Mouse (Mus musculus) fat pad, adult 2 months (tissue): Measurements from ENCODE around the gene Inpp5a.

Source experiments
- DNase-seq: peaks from one replicate; pipeline ENCODE4 v3.0.0-alpha.2; 2011; ENCODE audit warnings: low read depth, low spot score; ENCODE audit errors: extremely low read depth

The Inpp5a gene

DNA sequence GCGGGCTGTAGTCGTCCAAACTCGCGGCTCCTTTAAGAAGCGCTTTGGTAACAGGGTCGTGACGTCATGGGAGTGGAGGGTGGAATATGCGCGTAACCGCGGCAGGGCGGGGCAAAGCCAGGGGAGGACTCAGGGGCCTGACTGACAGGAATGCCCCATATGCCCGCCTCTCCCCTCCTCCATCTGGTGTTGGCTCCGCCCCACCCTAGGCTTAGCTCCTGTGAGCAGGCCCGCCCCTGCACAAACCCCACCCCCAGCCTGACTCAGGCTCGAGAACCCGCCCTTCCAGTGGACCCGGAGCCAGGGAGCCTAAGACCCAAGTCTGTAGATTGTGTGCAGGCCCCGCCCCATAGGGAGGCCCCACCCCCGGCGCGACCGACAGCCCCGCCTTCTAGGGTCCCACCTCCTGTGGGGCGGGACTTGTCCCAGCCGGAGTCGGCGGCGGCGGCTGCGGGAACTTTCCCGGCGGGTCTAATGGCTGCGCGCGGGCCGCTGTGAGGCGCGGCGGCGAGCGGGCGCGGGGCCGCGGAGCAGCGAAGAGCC, at the start of gene Inpp5a:
Gene Inpp5a (plus strand): TSS at position 440 of the 543 bp plus-strand sequence.
- DNase-seq: peak; percentile 93

DNA sequence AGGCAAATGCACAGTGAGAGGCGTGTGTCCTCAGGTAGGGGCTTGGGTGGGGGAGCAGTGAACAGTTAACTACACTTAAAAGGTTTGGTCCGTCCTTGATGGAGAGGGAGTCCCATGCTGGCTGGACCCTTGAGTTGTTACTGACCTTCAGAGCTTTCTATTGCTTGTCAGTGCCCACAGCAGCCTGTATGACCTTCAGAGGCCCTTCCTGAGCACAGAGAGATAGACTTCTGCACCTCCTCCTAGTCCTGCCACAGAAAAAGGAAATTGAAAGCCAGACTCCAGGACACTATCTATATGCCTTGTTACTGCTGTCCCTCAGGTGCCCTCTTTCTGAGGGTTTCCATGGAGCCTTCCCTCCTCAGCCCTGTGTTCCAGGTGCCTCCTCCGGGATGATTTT, 49.7 kb upstream of the Inpp5a start:
- no peak for DNase-seq

DNA sequence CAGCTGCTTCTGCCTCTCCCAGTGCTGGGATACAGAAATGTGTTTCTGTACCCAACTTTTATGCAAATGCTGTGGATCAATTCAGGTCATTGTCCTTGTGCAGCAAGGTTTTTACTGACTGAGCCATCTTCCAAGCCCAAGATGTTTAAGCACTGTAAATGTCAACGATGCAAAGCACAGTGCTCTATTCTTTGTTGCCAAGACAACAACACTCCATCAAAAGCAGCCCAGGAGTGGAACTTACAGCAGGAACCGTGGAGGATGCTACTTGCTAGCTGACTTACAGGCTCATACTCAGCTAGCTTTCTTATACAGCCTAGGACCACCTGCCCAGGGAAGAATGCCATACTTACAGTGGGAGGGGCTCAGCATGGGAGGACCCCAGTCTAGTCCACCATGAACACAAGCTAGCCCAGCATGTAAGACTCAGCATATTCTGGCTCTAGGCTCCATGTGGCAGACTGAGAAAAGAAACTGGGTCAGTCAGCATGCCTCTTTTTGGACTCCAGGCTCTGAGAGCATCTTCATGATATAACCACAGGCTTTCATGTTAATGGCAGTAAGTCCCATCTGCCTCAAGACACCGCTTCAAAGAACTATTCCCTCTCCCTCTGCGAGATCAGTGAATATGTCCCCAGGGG, 47.8 kb upstream of the Inpp5a start:
- no peak for DNase-seq

DNA sequence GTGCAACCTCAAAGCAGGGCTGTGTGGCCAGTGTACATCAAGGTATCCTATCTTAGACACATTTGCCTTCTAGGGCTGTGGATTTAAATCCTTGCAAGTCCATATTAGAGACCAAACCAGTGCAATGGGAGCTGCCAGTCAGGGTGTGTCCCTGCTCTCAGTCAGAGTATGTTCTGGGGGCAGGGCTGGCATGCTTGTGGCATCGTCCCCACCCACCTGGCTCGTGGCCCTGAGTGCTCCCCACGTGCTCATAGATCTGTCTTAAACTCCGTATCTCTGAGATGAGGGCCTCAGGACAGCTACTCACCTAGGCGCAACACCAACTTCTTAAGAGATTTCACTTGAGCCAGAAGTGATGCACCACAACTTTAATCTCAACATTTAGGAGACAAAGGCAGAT, 46.1 kb upstream of the Inpp5a start:
- DNase-seq: no peak

DNA sequence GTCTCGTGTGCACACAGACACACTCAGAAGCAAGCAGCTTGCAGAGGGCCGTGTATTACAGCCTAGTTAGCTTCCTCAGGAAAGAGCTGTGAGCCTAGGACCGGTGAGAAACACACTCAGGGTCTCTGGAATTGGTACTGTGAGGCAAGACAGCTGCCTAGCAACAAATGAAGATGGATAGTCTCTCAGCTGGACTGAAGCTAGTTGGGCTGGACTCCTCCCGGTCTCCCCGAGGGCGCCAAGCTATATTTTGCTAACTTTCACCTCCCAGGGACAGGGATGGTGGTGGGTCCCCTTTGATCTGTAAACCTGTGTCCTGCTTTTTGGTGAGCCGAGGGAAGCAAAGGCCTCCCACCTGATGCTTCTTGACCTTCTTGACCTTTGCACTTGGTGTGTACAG, 41.9 kb upstream of the Inpp5a start:
- DNase-seq: no peak

DNA sequence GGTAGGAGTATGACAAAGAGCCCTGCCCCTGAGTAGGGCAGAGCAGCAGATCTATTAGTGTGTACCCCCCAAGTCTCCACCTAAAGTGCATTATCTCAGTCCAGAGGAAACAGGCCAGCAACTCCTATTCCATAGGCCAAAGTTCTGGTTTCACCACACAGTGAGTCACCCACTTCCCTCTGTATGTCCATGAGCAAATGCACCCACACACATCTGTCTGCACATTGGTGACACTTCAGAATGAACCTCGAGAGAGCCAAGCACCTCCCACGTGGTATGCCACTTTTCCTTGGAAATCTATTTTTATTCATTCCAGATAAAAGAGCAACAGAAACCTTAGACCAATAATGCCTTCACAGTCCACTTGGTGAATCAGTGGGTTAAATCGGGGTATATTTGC, 38.3 kb upstream of the Inpp5a start:
- DNase-seq: no peak

DNA sequence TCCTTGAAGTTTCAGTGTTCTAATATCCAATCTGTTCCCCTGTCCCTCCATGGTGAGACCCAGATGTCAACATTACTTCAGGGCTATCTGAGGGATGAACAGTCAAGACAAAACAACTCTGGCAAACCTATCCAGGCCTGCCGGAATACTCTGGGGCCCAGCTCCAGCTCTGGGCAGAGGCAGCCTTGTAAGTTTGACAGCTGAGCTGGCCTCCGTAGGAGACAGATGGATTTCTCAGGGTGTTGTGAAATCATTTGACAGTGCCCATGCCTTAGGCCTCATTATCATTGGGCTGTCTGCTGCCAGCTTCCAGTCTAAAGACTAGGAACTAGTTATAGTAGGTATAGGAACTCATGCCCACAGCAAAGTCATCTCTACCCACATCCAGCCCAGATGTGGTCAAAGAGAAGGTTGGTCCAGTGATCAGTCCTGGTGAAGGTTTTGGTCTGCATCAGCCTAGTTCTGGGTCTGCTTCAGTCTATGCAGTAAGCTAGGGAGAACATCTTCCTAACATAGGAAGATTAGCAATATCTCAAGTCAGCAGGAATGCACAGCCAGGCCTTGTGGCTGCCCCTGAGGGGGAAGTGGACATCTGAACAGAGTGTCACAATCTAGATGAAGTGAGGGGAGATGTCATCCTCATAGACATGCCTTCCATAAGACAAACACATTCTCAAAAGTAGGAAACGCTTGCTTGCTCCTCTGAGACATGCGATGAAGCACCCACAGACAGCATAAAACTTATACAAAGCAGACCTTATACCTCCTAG, 34.4 kb upstream of the Inpp5a start:
- DNase-seq: no peak

DNA sequence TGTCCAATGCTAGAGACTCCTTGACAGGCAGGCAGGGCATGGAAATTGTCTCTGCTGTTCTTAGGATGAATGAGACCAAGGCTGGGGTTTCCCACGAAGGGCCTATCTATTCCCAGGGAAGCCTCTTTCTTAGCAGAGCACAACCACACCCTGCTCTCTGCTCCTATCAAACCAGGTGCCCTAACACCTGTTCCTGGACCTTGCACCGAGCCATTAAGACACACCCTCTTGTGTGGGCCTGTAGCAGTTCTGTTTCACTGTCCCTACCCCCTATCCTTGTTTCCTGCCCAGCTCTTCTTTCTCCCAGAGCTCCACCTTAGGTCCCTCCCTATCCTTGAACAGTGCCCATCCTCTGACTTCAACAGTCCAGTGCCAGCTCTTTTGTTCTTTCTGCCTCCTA, 31.9 kb upstream of the Inpp5a start:
- no peak for DNase-seq

DNA sequence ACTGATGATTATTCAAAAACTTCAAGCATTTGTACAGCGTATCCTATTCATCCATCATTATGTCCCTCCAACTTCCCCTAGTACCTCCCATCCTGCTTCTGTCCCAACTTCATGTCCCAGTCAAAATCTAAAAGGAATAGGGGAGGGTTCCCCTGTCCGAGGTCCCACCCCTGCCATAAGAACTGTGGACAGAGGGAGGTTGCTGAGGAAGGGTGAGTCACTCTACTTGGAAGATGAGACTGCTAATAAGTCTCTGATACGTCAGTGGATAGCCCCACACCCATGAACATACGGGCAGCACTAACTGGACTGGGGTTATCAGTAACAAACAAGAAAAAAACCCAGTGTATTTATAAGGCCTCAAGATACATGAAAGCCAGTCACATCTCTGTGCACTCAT, 29.0 kb upstream of the Inpp5a start:
- no peak for DNase-seq

DNA sequence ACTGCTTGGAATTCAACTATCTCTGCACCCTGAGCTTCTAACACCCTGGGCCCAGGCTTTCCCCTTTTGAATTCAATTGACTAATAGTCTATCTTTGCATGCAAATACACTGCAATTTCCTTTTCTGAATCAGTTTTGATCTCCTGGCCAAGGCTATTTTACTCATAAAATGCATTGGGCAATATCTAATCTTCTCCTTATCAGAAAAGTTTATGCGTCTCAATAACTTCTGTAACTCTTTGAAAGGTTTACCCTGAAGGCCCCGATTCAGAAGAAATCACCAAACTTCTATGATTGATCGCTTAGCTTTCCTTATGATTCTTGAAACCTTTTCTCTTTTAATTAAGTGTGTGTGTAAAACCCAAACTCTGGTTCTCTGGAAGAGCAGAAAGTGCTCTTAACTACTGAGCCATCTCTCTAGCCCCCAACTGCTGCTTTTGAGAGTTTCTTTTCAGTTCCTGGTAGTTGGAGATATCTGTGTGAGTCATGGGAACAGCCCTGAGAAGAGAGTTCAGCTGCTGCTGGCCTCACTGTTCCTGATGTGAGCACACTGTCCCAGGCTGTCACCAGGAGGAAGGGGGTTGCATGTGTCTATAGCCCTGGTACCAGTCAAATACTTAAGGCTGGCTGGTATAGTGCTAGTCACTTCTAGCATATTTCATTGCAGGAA, 27.9 kb upstream of the Inpp5a start:
- DNase-seq: no peak

DNA sequence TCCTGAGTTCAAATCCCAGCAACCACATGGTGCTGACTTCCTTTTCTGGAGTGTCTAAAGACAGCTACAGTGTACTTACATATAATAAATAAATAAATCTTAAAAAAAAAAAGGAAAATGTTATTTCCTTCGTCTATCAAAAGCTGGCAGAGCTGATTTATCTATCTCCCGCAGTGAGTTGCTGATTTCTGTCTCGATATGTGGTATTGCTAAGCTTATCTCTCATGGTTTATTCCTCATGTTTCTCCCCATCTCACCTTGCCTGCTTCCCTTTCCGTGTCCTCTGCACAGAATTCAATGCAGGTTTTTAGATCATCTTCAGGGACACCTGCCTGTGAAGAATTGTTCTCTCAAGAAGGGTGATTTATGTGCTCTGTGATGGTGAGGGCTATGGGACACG, 27.1 kb upstream of the Inpp5a start:
- DNase-seq: no peak

DNA sequence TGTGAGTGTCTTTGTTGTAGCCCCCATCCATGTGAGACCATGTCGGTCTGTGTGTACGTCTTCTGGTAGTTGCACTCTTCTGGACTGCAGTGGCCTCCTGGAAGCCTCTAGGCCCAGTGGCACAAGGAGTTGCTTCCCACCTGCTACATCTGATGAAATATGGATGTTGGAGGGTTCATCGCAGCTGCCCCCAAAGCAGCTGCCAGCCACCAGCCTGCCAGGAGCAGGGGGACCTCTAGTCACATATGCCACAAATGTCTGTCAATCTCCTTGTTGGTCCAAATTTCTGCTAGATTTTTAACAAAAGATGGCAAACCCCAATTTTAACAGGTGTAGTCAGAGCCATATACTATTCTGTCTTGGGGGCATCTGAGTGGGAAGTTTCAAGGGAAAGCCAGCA, 26.4 kb upstream of the Inpp5a start:
- DNase-seq: no peak

DNA sequence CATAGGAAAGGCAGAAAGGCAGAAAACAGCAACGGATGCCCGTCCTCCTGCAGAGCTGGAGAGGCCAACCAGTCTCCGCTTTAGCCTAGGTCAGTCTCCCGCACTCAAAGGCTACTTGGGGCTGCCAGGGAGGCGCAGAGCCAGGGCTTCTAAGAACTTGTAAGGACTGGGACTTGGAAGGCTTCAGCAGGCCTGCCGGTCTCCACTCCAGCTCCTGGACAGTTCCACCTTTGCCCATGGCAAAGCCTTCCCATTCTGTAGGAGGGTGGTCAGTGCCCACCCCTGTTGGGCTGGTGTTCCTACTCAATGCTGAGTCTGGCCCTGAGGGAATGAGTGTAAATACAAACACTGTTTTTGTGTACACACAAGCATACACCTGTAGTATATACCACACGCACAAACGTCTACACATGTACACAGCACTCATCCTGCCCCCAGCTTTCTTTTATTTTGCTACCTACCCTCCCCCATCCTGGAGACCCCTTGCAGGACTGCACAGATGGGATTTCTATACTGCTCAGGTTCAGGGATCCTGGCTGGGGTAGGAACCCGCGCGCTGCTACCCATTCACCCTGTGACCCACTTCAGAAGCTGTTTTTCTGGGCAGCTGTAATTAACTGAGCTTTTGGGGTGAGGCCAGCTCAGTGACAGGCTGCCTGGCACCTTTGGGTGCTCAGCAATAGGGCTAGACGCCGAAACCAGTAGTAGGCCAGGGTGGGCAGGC, 25.5 kb upstream of the Inpp5a start:
- no peak for DNase-seq

DNA sequence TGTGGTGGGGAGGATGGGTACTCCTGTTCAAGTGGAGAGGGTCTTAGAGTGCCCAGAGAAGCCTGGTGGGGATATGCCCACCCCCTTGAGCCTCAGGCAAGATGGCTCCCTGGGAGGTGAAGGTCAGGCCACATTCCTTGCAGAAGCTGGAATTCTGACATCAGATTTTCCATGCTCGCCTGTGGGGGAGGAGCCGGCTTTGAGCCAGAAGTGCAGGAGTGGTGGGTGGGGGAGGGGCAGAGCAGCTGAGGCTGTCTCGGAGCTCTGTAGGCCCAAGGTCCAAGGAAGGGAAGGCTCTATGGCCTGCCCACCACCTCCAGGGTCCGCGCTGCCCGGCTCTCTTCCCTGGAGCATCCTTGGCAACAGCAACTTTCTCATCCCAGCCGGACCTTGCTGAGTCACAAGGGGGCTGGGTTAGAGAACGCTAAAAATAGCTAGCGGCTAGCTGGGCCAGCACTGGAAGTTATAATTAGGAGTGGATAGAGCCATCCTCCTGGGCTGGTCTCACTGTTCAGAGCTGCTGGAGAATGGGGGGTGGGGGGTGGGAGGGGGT, 24.8 kb upstream of the Inpp5a start:
- DNase-seq: no peak

DNA sequence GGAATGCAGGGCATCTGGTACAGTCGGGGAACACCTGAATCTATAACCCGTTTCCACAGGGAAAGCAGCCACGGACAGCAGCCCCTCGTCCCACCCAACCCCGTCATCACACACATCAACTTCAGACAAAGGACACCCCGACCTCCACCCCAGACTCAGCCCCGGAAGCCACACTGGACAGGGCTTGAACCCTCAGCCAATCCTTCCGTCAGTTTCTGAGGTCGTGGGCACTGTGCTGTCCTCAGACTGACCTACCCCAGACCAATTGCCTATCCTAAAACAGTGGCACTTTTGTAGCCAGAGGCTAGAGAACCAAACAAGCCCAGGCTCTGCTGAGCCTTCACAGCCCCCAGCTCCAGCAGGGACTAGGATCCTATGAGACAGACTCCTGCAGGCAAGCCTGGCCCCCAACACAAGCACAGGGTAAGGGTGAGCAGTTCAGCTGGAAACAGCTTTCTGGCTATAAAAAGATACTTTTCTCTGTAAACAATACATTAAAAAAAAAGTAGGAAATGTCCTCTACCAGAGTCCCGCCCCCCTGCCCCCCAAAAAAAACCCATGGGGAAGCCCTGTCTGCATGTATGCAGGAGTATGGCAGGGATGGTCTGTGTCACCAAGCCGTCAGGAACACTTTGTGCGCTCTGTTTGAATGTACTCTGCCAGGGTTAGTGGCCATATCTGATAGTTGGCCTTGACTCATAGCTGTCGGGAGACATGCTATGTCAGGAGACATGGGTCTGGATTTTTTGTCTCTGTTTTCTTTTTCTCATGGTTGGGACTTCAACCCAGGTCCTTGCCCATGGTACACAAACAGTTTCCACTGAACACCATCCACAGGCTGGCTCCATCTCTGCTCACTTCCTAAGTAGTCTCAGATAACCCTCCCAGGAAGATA, 23.7 kb upstream of the Inpp5a start:
- DNase-seq: no peak

DNA sequence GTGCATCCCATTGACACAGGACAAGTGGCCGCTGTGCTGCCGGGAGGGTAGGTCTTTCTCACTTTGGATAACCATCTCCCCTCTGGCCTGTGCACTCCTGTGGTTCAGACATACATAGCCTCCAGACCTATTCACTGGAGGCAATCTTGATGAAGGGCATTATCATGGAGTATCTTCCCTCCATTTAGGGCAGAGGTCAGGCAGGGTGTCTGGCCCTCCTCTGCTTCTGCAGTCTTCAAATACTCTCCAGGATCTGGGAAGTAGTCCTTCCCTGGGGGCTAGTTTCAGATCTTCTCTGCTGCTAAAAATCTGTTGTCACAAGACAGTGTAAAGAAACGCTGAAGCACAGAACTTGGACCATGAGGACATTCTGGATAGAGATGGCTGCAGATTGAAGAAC, 22.8 kb upstream of the Inpp5a start:
- no peak for DNase-seq

DNA sequence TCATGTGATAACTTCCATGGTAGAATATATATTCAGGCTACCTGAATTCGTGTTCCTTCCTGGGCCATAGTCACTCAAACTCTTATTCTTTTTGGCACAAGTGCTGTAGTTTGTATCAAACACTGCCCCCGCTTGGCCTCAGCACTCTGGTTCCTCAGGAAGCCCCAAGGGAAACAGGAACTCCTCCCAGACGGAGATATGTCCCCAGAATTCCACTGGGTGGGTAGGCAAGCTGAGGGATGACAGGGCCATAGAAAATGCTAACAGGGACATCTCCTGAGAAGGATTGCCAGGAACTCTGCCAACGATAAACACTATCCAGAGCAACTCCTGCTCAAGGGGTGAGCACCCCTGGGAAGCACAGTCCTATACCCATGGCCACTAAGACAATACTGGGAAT, 22.4 kb upstream of the Inpp5a start:
- no peak for DNase-seq

DNA sequence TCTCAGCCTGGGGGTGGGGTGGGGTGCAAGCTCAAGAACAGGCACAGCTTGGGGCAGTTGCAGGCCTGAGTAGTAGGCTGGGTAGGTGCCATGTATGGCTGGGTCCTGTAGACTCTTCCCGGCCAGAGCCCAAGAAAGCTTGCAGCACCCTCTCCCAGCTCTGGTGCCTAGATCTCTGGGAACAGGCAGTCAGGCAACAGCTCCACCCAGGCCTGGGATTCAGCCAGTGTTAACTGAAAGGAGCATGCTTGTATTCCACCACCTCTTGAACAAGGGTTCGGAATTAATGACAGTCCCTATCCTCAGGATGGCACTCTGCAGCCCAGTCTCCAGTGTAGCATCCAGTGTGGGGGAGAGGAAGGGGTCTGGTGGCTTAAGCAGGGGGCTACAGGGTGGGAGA, 20.7 kb upstream of the Inpp5a start:
- DNase-seq: no peak

DNA sequence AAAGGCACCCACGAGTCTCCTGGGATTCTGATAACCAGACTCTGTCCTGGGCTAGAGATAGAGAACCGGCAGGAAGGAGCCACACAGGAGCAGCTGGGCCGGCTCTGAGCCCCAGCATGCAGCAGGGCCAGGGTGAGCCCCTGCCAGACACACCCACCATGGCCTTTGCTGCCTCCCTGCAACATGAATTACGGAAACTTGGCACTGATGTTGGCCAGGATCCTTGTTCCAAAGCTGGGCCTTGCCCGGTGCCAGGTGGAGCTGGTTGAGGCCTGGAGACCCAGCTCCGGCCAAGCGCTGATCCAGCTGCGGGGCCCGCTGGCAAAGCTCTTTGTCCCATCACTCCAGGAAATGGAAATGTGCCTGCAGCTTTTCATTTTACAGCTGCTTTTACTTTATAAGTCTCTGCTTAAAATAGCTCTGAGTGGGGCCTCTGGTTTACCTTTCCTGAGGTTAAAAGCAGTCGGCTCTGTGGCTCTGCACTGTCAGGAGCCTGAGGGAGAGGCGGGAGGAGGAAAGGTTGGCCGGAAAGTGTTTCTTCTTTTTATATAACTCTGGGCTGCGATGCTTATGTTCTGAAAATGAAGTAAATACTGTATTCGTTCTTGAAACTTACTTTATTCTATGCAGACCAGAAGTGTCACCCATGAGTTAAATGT, 20.1 kb upstream of the Inpp5a start:
- peak; percentile 74 for DNase-seq
